Mouse (Mus musculus): ENCODE measurements around the gene Tcp11. TPM values are rescaled to one million over a fixed set of nuclear protein-coding genes. Genes with fewer than 3 reads are reported as not detected.

The Tcp11 gene
- total RNA-seq, 2 experiments from 2014 or later = 0.74 to 0.84 TPM

DNA sequence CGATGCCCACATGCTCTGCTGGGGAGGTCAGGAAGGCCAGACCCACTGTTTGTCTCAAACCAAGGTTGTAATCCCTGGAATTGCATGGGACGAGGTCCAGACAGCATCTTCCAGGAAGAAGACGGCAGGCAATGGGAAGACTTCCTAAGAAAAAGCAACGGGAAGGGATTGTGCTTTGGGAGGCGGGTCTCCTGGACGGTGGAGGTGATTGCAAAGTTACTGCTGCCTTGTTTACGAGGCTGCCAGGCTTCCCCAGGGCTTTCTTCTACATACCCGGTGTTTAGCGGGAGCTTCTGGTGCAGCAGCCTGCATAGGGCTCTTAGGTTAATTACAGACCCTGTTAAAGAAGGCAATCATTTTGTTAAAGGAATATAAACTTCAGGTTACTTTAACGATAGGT is 52.2 kb downstream of the Tcp11 start:
- no peak for TF ChIP-seq CTCF (conservative IDR thresholded peaks at IDR 0.05)
- no peak overlapping the region for H3K4me3 ChIP-seq
- no peak for DNase-seq (ENCODE audit: low spot score in 2 of 2)
- peak overlapping the region; percentile 52; the same call in 1 of the 2 replicates for H3K27ac ChIP-seq

DNA sequence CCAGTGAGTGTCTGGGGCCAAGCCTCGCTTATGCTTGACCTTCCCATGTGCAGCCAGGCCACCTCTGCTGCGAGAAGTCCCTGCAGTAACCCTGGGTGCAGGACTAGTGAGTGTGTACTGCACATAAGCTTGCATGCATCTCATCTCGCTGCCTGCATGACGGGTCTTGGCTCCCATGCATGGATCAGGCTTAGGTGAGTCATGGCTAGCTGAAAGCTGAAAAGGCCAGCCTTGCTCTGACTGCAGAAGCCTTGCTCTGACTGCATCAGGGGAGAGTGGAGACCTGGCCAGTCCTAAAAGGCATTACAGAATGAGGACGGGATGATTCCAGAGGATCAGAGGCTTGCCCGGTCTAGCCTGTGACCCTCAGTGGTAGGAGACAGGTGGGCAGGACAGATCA is 53.2 kb downstream of the Tcp11 start:
- Histone ChIP-seq H3K27ac (peak overlapping the region; percentile 58; the same call in 1 of the 2 replicates), H3K4me3 (no peak overlapping the region)
- no peak for DNase-seq (ENCODE audit: low spot score in 2 of 2)
- TF ChIP-seq CTCF (conservative IDR thresholded peaks at IDR 0.05) = no peak

DNA sequence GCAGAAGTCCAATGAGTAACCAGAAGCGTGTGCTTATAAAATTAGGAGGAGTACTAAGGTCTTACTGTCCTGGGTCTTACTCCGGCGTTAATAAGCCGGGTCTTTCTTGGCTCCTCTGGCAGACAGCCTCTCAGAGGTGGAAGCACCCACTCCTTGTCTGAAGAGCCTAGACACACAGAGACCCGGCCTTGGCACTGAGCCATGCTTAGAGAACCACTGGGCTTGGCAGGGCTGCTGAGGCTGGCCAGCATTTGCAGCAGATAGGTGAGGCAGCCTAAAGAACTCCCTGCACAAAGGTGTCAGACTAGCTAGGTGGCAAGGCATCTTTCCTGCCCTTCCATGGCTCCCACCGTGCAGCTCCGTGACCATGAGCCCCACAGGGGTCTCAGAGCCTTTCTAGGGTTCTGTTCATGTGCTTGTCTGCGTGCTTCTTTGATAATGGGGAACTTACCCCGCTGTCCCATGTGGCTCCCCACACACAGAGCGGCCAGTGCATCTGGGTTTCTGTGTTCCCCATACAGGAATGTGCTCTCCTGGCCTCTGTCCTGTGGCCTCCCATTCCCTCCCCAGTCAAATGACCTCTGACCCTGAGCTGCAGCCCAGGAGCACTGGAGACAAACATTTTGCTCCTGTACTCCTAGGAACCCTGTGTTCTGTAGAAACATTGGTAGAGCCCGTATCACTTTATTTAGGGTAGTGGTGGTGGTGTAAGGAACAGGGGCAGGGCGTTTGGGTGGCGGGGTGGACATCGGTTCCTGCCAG is 54.1 kb downstream of the Tcp11 start:
- DNase-seq (ENCODE audit: low spot score in 2 of 2) = no peak
- Histone ChIP-seq H3K4me3 (no peak overlapping the region), H3K27ac (peak overlapping the region; percentile 58)
- no peak for TF ChIP-seq CTCF (conservative IDR thresholded peaks at IDR 0.05)

DNA sequence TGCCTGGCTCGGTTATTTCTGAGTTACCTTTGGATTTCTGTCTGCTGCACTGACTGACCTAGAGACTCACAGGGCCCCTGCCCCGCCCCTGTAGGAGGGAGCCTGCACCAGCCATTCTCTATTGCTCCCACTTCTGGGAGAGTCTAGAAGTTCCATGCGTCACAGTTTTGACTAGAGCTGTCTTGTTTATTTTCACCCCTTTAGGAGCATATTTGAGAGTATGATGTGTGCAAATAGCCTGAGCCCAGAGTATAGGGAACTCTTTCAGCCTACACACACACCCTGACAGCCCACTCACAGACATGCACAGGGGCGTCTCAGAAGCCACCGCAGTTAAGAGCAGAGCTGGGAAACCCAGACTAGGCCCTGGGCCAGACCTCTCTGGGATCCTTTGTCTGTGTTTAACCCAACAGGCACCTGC is 54.9 kb downstream of the Tcp11 start:
- no peak for TF ChIP-seq CTCF (conservative IDR thresholded peaks at IDR 0.05)
- DNase-seq (ENCODE audit: low spot score in 2 of 2) = no peak
- Histone ChIP-seq H3K27ac (peak overlapping the region; percentile 58), H3K4me3 (no peak overlapping the region)

DNA sequence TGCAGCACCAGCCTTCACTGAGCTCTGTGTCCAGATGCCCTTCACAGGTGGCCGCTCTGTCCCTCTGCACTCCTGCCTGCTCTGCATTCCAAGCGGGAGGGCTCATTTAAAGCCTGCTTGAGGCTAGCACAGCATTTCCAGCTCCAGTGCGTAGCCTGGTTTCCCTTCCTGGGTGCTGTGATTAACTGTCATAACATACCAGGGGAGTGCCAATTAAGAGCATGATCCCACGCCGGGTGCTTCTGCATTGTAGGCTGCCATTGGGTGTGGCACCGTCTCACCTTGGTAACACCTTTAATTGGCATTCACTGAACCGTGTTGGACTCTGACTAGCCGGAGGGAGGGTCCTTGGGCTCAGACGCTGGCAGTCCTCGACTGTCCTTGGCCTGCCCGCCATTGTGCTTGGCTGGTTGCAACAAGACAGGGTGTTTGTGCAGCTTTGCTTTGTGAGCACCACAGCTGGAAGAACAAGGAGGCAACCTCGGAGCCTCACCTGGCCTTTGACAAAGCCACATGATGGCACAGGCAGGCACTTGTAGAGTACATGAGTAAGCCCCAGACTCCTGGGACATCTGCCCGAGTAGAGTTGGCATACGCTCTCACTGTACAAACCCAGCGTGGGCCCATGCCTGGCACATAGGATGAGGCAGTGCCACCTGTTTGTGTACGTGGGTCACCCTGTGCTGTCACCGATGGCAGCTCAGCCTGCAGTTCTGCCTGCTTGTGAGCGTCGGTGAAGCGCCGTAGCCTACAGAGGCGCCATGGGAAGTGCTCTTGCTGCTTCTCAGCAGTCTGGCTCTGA is 57.4 kb downstream of the Tcp11 start:
- H3K4me3 ChIP-seq = no peak overlapping the region
- peak; percentile 68 to 77 for DNase-seq (ENCODE audit: low spot score in 2 of 2)
- no peak for TF ChIP-seq CTCF (conservative IDR thresholded peaks at IDR 0.05)
- peak overlapping the region; percentile 40 for H3K27ac ChIP-seq

DNA sequence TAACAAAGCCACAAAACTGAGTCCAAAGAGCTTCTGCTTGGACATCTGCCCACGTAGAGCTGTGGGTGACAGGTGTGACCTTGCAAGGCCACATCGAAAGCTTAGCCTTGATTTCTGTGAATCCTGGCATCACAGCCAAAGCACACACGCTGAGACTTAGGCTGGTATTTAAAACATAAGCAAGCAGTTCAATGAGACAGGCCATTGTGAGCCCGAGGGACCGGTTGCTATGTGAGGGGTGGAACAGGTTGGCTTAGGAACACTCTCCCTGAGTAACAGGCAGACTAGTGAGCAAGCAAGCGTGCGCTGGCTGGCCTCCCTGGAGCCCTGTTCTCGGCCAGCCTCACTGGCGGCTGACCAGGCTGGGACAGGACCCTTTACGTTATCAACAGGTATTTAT is 58.5 kb downstream of the Tcp11 start:
- Histone ChIP-seq H3K4me3 (no peak overlapping the region), H3K27ac (peak overlapping the region; percentile 40)
- no peak for TF ChIP-seq CTCF (conservative IDR thresholded peaks at IDR 0.05)
- no peak for DNase-seq (ENCODE audit: low spot score in 2 of 2)

DNA sequence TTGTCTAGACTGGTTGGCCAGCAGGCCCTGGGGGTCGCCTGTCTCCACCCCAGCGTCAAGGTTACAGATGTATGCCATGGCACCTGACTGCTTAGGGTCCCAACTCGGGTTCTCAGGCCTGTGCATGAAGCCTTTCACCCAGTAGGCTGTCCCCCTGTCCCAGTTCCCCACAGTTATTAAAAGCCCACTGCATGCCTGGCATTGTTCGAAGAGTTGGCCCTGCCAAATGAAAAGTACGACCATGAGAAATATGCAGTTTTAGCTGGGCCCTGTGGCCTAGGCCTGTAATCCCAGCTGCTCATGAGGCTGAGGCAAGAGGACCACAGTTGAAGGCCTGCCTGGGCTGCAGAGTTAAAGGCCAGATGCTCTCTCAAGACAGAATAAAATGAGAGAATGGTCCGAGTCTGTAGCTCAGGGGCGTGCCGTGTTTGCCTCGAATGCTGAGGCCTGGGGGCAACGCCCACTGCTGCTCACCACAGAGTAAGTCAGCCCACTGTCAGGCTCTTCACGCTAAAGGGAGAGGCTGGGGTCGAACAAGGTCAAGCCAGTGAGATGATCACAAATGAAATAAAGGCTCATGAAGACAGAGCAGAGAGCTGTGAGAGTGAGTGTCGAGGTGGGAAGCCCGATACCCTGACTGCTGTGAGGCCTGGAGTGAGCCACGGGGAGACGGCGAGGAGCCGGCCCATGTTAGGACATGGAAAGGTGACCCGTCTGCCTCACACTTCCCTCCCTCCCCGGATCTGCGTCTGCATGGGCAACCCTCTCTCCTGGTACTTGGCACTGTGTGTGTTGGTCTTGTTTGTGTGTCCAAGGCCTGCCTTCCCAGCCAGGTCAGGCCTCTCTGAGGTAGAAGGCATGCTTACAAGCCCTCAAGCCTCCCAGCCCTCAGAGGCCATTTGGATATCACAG is 60.4 kb downstream of the Tcp11 start:
- TF ChIP-seq CTCF (conservative IDR thresholded peaks at IDR 0.05) = no peak
- no peak for DNase-seq (ENCODE audit: low spot score in 2 of 2)
- H3K27ac ChIP-seq = no peak overlapping the region
- H3K4me3 ChIP-seq = no peak overlapping the region

DNA sequence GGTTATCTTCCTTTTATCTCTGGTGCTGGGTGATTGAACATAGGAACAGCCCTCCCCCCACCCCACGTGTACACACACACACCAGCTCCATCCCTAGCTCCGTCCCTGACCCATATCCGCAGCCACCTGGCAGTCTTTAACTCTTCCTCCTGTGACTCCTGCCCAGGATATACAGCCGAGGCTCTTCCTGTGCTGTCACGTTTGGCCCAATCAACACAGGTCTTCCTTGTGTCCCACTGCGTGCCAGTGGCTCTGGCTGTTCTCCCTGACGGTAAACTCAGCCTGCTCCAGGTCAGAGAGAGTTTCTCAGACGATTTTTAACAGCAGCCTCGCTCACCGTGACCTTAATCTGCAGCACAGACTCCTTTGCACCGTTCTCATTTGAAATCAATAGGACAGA is 61.7 kb downstream of the Tcp11 start:
- no peak overlapping the region for H3K4me3 ChIP-seq
- no peak overlapping the region for H3K27ac ChIP-seq
- TF ChIP-seq CTCF (conservative IDR thresholded peaks at IDR 0.05) = no peak
- no peak for DNase-seq (ENCODE audit: low spot score in 2 of 2)

DNA sequence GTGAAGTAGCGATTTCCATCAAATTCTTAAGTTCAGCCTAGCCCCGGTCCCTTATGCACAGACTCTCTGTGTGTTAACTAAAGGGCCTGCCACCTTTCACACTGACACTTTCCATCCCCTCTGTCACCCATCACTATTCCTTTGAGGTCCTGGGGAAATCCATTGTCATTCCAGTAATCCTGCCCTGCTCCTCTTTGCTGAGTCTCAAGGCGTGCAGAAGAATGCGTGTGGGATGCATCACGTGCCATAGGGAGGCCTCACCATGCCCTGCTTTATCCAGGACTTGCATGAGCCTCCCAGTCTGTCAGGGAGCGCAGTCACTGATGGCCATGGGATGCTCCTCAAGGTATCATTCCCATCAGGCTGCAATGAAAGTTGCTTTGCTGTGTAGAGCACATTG is 62.1 kb downstream of the Tcp11 start:
- DNase-seq (ENCODE audit: low spot score in 2 of 2) = no peak
- TF ChIP-seq CTCF (conservative IDR thresholded peaks at IDR 0.05) = no peak
- no peak overlapping the region for H3K27ac ChIP-seq
- no peak overlapping the region for H3K4me3 ChIP-seq

Other genes with a start within 250 kb of the Tcp11 start
- gene Snrpc, start 242.5 kb downstream of the Tcp11 start, total RNA-seq (2021) = 10 to 100 TPM; 46.7 to 51.1 TPM
- 10 to 100 TPM; 13.5 to 13.9 TPM for gene Uhrf1bp1, start 224.2 kb downstream of the Tcp11 start, total RNA-seq (2021)
- 10 to 100 TPM; 35.6 to 42.0 TPM for gene Anks1, start 171.3 kb downstream of the Tcp11 start, total RNA-seq (2021)
- 10 to 100 TPM; 41.3 to 45.0 TPM for gene Taf11, start 170.8 kb downstream of the Tcp11 start, total RNA-seq (2021)
- gene Scube3, start 61.5 kb upstream of the Tcp11 start, total RNA-seq (2021) = 1 to 10 TPM; 1.1 TPM
- 100 to 1,000 TPM; 104 to 106 TPM for gene Zfp523, start 96.5 kb upstream of the Tcp11 start, total RNA-seq (2021)
- 1 to 10 TPM; 2.4 to 2.6 TPM for gene Def6, start 127.1 kb upstream of the Tcp11 start, total RNA-seq (2021)
- gene Ppard, start 152.1 kb upstream of the Tcp11 start, total RNA-seq (2021) = 10 to 100 TPM; 22.1 to 23.0 TPM
- gene Fance, start 232.9 kb upstream of the Tcp11 start, total RNA-seq (2021) = 10 to 100 TPM; 30.3 to 34.9 TPM
- 100 to 1,000 TPM; 345 to 350 TPM for gene Rpl10a, start 247.8 kb upstream of the Tcp11 start, total RNA-seq (2021)